Mouse (Mus musculus) c-Kit-negative CD71-positive TER-119-positive erythroid progenitor cells, embryonic 14.5 days (primary cell): Measurements from ENCODE around the gene Pctp.

Experiments used
- DNase-seq: peaks from one replicate; pipeline ENCODE4 v3.0.0-alpha.2; 2013; ENCODE audit warnings: low read depth, low spot score

Pctp gene

DNA sequence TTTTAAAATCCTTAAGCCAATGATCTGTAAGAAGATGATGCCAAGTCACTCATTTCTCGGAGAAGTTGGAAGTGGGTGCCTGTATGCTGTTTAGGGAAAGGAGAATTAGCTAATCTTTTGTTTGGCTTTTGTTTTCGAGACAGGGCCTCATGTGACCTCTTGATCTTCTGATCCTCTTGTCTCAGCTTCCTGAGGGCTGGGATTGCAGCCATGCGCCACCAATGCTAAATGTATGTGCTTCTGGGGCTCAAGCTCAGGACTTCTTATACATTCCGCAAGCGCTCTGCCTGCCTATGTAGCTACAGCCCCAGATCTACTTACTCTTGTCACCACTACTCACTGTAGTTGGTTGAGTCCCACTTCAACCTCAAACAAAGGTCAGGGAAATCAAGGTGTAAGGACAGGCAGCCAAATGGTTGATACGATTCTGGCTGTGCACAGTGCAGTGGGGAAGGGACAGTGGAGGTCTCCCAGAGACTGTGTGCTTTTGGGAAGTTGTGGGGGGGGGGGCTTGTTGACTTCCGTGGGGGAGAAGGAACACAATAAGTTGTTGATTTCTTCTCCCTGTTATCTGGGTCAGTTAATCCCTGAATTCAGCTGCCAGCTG lies 24.8 kb downstream of the Pctp start:
- DNase-seq = no peak

DNA sequence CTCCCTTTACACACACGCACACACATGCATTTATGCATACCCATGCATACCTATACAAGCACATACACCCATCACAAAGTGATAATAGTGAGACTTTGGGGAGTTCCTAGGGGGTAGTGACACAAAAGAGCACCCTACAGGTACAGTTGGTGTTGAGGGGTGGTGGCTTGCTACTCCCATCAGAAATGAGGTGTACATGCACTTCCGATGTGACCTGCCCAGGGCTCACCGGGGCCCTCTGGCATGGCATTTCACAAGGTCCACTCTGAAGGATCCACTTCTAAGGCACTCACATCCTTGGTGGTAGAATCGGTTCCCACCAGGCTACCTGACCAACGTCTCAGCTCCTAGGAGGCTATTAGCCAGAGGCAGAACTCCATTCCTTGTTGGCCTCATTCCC lies 26.3 kb downstream of the Pctp start:
- DNase-seq = no peak

DNA sequence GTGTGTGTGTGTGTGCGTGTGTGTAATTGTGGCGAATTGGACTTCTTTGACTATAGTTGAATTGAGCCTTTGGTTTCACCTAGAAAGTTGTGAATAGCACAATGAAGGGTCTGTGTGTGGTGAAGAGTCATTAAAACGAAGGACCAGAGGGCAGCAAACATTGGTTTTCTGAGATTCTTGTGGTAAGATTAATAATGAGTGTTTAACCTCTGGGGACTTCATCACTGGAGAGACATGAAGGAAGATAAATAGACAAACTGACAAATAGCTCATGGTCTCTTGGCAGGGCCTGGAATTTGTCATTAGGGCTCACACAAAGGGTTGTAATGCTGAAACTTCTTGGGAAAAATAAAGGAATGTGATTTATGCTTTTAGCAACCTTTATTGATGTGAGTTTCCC lies 31.4 kb downstream of the Pctp start:
- DNase-seq = no peak

DNA sequence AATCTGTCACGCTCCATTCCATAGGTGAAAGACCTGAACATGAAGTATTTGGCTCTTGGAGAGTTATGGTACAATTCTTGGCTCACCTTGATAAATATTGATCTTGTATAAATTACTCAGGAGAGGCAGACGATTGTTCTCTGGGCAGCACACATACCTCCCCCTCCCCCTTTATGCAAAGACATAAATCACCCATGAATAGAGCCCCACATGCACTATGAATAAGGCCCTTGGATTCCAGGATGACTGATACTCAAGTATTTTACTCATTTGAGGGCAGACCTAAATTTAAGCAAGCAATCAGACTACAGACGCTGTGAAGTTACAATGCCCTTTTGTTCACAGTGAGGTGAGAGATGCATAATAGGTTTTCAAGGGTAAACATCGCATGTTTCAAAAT lies 32.0 kb downstream of the Pctp start:
- DNase-seq = no peak

DNA sequence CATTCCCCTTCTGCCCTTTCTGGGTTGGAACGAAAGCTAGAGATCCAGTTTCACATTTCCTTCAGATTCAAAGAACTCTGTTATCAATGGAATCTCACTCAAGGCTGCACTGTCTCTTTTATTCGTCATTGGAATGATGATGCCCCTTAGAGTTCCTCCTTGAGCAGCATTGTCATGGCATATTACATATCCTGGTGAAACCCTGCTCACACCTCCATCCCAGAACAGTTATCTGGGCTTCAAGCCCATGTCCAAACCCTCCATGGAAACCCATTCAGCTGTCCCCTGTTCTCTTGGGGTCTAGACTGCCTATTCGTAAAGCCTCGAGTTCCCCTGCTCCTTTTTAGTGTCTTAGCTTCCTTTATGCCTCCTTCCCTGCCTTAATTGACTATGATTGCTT lies 33.6 kb downstream of the Pctp start:
- DNase-seq = no peak

DNA sequence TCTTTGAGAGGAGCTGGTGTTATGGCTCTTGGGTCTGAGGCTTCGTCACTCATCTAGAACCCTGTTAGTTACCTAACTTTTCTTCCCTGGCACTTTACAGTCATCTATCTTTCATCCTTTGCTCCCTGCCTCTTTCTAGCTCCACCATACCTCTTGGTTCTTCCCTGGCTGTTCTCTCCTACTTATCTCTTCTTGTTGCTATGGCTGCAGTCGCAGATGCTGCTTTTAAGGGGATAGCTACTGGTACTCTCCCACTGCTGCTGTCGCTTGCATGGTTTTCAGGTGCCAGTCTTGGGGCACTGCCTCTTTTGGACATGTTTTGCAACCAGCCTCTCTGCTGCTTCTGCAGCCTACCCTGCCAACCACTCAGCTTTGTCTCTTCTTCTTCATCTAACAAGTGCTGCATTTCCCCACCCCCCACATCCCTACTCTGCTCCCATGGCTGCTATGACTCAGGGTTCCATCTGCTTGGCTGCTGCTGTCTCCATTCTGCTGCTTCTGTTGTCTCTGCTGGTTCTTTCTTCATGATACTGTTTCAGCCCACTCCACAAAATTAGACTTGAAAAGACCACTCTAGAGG lies 51.9 kb downstream of the Pctp start:
- DNase-seq = no peak

DNA sequence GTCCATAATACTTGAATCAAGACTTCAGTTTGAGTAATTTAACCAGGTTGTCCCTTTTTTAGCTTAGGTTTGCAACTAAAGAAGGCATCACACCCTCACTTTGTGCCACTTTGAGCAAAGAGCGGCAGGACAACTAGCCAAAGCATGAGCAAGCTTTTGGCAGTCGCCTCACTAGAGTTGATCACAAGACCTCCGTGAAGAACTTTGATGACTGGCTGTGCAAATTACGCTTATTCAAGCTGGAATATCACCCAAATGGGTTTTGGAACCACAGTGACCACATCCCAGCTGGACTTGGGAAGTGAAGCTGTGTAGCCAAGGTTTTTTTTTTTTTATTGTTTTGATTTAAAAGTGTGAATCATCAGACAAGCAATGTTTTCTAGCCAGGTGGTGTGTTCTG lies 54.9 kb downstream of the Pctp start:
- DNase-seq = no peak

DNA sequence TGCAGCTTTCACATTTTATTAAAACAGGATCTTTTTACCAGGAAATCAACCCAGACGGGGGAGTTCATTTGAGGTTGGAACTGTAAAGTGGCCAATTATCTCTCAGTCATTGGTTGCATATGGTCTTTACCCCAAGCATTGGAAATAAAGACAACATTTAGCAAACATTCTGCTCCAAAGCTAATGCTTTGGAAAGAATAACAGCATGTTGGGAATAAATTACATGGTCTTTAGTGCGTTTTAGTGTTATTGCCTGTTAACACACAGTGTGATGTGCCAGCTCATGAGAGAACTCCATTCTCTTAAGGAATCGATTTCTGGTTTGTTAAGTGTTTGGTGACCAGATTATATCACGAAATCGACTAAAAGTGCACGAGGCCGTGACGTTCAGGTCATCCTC lies 57.5 kb downstream of the Pctp start:
- DNase-seq = no peak

DNA sequence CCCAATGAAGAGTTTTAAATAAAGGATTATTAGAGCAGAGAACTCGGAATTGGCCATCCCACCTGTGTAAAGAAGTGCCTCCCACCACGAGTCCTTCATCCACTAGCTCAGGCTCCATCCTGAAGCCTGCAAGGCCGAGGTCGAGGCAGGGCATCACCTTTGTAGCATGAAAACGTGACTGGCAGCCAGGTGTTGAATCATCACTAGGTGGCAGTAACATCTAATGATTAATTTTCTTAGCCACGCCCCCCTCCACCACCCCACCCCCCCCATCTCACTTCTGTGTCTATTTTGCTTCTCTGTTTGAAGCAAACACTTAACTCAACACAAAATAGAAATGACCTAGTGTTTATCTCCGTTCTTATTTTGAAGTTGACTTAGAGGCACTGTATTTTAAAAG lies 65.5 kb downstream of the Pctp start:
- DNase-seq = no peak
